Mouse (Mus musculus): ENCODE measurements at regions not wholly inside any gene's neighbourhood (a gene's known extent, or its start where the extent isn't known, plus 50 kb on each side); places are given as distances from the start of the nearest gene placed in this dataset.

DNA sequence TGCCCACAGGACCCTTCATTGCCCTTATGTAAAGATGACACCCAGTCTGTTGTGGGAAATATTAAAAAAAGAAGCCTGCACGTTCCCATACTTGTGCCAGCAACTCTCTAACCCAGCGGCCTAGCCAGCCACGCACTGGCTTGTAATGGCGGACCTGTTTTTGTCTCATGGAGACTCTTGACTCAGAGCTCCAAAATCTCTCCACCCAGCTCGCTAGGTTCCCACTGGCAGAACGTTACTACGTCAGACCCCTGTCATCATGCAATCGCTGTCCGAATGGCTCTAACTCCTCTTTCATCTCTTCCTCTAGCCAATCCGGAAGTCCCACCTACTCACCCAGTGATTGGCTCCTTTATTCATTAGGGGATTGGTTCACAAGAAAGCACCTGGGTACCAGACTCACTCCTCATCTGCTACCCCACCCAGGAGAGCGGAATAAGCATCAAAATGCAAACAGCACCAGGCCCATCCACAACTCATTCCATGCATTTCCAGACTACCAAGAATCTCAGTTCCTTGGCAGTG, 159.2 kb upstream of the Fn1 start:
- no peak for DNase-seq

DNA sequence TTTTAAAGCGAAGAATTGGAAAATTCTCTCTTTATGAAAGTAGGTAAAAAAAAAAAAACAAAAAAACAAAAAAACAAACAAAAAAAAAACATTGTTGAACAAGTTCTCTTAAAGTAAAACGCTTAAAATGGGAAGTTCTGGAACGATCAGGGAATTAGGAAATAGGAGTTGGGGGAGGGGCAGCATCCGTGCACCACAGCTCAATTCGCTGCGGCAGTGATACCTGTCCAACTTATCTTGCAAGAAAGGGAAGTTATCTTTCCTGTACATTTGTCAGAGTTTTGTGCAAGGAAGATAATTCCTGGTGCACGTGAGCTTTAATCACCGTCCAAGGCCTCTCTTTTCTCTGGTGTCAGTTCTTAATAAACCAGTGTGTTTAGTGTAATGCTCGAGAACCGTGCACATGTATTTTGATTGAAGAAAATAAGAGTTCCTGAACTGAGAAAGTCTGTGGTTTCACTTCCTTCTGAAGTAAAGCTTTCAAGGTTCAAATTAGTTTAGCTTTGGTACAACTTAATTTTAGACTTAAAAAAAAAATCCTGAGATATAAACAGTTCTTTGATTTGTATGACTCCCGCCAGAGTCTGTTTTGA, 158.3 kb upstream of the Fn1 start:
- no peak for DNase-seq

DNA sequence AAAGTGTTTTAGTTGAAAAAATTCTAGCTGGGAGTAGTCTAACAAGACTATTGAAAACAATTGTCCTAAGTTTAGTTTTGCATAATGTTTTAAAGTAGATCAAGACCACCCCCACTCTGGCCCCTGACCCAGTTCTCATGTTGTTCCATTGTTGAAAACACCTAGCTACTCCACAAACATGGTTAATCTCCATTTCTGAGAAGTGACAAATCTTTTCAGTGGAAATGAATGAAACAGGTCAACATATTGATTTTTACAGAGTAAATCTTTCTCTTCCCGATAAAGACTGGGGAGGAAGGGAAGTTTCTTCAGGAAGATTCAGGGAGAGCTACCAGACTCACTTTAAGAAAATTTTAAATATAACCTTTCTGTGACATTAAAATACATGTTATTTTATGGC, 155.0 kb upstream of the Fn1 start:
- DNase-seq = no peak

DNA sequence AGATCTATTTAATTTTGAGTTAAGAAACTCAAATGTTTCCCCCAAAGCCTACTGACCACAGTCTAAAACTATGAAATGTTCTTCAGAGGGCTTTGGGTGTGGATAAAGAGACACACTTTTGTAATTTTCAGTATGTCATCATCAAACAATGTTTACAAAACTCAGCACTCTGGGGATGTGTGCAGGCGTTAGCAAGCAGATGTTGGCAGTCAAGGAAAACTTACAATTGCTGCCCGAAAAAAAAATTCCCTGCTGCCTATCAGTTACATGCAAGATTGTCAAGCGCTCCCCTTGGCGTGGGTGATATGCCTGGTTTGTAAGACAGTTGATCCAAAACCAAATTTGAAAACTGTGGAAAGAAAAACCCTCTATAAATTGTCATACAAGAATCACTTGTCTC, 154.6 kb upstream of the Fn1 start:
- DNase-seq = no peak

DNA sequence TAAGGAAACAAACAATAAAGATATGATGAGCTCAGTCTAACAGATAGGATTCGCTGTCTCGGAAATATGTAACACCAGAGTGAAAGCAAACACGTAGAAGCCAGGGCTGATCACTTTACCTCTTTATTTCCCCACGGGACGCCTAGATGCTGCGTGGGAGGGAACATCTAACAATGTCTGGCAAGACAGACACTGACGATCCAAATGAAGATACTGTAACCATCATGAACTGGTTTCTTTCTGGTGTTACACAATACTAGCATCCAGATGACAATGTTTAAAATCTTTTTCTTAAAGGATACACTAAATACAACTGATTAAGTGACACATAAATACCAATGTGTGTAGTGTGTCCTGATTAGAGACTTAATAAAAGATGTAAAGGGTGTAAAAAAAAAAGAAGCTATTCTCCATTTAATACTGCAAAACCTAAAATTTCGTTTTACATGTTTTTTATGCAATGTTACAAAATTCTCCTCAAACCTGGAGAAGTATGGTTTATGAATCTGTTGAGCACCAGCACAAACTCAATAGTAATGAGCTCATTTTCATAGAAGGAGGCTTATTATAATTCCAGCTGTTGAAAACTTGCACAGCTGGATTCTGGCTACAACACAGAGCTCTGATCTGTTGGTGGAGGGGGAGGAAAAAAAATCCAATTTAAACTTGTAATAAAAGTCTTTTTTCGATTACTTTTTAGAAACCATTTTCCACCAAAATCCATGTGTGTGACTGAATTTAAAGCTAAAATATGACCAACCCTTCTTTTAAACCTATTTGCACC, 148.5 kb upstream of the Fn1 start:
- no peak for DNase-seq

DNA sequence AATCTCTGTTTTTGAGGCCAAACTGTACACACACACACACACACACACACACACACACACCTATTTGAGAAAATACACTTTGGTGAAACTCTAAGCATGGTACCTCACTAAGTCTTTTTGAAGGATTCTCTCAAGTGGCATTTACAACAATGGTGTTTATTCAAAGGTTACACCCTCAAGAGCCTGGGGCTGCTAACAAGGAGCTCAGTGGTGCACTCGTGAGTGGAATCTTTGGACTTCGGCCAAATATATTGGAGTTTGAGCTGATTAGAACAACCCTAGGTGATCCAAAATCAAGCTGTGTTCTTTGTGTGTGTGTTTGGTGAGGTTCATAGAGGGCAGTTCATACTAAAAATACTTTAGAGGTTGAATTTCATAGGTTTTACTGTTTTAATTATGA, 147.6 kb upstream of the Fn1 start:
- peak in 1 of 2 experiments; percentile 10 for DNase-seq

DNA sequence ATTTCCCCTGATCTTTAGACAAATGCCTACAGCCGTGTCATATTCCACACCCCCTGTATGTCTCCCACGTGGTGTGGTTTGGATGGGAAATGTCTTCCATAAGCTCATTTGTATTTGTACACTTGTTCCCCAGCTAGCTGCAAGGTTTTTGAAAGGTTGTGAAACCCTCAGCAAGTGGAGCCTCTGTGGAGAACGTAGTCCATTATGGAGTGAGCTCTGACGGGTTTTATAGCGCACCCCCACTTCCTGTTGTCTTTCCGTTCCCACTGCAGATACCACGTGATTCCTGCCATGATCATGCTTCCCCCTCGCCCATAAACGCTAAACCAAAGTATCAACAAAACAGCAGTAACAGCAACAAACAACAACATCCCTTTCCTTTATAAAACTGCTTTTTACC, 145.6 kb upstream of the Fn1 start:
- no peak for DNase-seq

DNA sequence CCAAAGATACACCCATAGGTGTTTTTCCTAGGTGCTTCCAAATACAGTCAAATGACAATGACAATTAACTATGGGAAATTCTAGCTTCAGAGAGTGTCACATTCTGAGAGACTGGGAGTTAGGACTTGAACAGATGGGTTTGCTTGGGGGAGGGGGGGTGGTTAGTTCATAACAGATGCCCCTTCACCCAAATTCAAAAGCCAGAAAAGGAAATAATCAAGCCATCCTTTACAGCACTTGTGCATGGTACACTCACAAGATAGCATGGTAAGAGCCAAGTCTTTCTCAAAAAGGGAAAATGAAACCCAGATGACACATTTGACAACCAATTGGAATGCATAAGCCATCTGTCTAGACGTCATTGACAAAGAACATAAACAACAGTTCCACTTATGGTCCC, 135.4 kb upstream of the Fn1 start:
- DNase-seq = no peak

DNA sequence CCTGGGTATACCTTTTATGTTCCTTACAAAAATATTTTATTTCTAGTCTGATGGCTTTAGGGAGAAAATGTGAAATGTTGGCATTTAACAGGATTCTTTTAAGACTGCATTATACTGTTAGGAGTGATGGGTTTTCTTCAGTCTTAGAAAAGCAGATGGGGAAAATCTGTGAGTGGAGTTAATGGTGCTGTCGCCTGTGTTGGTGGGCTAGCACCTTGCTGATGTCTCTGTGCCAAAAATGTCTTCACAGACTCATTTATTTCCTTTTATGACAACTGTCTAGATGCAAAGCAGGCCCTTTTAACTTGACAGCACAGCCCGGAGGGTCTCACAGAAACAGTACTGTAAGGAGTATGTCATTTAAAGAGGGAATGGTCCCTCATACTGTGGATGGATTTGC, 131.9 kb upstream of the Fn1 start:
- DNase-seq = no peak

DNA sequence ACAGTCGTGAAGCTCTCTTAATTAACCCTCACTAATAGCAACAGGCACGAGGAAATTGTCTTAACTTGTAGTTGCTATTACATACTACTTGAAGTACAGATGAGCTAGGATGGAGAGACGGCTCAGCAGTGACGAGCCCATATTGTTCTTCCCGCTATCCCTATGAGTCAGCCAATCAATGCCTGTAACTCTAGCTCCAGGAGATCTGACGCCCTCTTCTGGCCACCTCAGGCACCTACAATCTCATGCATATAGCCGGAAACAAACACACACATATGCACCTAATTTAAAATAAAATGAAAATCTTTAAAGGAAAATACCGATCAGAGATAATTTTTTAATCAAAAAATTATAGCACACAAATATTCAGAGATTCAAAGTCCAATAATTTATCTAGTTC, 125.3 kb upstream of the Fn1 start:
- DNase-seq = no peak

DNA sequence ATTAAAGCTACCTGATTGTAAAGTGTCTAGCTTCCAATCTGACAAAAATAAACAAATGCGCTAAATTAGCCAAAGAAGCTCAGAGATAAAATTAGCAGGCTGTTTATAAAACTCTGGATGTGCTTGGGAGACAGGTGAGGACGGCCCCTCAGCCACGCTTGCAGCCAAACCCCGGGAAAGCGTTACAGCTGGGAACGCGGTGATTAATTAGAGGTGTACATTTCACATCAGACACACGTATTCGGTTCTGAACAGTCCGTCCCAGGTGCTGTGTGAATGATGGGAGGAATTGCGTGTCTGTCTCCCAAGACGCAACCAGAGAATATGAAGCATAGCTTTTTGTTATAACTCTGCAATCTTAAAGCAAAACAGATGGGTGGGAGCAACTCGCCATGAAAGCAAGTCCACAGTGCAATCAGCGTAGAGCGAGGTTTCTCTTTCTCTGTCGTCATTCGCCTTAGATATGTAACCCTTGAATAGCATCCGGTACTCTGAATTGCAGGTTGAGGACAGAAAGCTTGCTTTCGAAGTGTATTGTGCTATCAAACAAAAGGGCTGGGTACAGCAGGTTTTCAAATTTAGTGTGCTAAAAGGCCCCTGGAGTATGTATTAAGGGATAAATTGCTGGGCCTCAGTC, 123.0 kb upstream of the Fn1 start:
- DNase-seq = no peak

DNA sequence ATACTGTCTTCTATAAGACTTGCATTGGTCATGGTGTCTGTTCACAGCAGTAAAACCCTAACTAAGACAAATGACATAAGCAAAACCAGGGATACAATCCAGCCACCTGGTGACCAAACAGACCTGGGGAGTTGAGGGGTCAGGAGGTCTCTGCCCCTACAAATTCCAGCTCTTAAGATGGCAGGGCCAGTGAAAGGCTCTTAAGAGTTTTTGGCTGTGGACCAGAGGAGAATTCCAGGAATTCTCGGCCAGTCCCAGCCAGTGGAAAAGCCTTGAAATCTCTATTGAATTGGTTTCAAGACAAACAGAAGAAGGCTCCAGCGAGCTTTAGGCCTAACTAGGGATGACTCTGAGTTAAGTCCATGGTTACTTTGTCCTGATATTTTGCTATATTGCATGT, 119.5 kb upstream of the Fn1 start:
- DNase-seq = no peak

DNA sequence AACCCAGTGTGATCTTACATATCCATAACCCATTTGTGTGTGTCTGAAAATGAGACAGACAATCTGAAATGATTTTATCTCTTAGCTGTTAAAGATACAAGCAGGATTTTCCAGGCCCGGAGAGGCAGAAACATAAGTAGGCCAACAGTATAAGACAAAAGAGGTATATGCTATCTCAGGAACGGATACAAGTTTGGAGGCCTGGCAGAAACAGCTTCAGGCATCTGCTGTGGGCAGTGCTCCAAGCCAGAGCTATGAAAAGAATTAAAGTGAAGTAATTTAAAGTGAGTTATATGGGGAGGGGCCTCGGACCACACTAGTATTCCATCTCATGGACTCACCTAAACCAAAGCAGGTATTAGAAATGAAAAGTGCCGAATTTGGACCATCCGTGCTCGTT, 118.8 kb upstream of the Fn1 start:
- DNase-seq = no peak

DNA sequence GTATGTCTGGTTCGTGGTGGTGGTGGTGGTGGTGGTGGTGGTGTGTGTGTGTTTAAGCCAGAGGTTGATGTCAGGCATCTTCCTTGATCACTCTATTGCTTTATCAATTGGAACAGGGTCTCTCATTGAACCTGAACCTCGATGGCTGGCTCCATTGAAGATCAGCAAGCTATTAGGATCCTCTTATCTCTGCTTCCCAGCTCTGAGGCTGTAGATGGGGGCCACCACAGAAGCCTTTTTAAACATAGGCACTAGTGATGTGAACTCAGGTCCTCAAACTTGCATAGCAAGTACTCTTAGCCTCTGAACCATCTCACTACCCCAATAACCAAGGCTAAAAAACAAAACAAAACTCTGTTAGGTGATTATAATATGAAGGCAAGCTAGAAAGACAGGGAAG, 116.6 kb upstream of the Fn1 start:
- DNase-seq = no peak

DNA sequence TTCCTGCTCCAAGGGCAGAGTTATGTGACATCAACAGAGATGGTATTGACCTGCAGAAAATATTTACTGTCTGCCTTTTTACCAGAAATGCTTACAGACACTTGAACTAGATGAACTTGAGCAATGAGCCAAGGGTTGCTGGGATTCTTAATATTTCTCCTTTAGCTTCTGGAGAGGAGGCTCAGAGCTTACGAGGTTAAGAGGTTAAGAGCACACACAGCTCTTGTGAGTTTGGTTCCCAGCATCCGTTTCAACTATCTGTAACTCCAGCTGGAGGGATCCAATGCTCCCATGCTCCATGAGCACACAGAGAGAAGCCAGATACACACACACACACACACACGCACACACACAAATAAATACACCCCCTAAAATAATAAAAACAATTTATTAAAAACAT, 114.7 kb upstream of the Fn1 start:
- no peak for DNase-seq

DNA sequence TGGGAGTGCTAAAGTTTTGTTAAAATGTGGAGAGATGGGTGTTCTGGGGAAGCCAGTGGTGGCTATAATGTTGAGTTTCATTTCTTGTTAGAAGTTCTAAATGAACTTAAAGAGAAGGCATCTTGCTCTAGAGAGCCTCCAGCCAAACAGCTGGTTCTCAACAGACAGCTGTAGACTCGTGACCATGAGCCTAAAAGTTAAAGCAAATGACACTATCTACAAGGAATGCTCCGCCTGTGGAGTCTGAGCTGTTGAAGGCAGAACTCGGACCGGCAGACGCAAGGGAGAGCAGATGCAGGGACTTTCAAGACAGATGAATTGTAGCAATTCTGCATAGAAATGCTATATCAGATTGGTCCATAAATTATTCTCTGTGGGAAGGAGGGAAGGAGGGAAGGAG, 114.1 kb upstream of the Fn1 start:
- DNase-seq = no peak

DNA sequence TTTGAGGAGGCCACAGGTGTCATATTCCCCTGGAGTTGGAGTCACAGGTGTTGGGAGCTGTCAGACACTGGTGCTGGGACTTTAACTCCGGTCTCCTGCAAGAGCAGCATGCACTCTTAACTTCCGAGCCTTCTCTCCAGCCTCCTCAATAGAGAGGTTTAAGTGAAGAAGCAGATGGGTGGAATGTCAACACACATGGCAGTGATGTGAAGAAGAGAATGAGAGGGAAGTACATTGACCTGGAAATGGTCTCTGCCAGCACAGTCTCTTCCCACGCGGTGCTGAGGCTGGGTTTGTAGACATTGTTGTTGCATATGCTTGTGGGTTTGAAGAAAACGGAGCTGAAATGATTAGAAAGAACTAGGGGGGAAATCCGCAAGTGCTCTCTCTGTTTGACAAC, 112.0 kb upstream of the Fn1 start:
- no peak for DNase-seq

DNA sequence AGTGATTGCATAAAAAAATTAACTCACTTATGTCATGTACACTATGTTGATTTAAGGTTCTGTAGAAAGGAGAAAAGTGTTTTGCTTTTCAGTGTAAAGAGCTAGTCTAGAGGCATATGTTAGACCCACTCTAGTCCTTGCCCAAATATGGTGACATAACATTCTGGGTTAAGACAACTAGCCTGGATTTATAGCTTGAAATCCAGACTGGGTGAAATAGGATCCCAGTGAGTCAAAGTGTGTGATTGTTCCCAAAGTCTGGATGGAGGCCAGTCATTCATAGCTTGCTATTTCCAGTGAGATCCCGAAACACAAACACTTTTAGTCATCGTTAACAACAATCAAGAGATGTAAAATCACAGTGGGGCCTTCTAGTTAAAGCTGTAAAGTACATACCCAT, 110.5 kb upstream of the Fn1 start:
- DNase-seq = no peak

DNA sequence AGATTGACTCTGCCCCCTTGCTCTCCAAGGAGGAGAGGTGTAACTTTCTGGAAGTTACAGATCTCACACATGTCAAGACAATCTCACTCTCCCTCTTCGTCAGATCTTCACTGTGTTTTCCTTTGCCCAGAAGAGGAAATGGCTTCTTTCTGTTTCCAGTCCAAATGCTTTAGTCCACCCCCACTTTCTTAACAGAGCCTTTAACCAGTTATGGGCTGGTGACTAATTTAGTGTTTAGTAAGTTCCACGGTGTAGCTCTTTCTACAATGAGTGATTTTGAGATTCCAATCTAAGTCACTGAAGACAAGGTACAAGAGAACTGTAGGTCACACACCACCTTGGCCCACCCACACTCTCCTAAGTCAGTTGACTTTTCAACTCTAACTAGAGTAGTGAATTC, 107.3 kb upstream of the Fn1 start:
- no peak for DNase-seq

DNA sequence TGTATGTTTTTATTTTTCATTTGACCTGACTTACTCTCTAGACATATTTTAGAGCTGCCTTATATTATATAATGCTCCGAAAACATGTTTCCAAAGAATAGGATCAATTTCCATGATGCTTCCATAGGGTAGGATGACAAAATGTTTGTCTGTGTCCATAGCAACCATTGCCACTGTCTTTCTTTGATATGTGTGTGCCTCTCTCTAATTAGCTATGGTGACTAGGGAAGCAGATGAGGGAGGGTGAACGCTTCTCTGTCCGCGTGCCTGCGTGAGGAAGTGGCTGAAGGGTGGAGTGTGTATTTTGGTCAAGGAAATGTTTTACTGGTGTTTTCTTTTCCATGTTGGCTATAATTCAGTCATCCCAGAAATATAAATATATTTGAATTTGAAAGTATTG, 104.2 kb upstream of the Fn1 start:
- no peak for DNase-seq

DNA sequence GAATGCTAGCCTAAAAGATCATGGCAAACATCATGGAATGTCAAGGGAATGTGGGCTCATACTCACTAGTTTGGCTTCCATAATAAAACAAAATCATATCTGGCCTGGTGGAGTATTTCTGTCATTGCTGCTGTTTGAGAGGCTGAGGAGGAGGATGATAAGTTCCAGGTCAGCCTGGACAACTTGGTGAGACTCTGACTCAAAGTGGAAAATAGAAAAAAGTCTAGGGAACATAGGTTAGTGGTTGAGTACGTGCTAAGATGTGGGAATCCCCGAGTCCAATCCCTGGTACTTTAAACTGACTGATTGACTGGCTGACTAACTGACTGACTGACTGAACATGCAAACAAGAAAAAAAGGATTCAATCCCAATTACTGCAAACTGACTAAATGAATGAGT, 103.2 kb upstream of the Fn1 start:
- no peak for DNase-seq

DNA sequence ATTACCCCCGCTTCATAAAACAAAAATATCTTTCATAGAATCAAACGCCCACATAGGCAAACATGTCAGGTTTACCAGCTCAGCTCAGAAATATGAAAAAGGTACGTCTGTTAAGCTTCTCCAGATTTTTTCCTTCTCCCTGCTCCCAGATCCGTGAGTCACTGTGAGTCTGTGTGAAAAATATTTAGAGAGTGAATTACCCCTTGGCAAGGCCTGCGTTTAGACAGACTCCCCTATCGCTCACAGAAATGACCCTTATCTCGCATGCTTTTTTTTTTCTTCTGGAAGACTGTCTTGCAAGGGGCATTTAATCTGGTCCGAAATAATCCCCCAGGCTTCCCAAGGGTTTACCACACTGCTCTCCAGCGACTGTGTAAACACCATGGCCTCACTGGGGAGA, 102.4 kb upstream of the Fn1 start:
- no peak for DNase-seq

DNA sequence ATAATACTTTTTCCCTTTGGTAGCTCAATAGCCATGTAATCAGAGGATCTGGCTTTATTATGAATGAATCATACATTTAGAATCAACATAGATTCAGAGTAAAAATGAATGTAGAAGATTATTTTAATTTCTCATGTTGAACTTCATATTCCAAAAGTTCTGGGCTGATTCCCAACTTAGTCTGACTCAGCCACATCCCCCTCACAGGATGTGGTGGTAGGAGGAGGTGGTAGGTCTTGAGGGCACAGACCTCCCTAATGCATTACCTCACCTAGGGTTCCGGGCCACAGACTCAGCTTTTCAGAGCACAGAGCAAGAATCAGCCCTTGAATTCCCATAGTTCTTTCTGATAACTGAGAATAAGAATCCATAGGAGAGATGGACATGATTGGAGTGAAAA, 99.4 kb upstream of the Fn1 start:
- DNase-seq = no peak

DNA sequence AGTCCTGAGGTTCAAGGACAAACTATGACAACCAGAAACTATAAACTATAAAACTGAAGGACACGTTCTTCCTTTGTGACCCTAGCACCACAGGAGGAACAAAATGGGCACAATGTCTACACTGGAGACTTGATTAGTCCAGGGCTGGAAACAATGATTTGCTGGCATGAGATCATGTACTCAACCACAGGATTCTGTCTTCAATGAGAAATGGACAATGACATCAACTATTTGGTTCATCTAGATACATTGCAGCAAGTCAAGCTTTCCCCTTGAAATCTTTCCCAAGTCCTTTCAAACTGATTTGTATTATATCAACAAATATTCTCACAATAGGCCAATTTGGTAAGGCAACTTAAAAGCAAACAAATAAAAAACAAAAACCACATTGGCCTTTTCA, 98.6 kb upstream of the Fn1 start:
- DNase-seq = no peak

Measured in cerebellum, postnatal 10 days (tissue).